ENCODE assay signal across 19 mouse cellular contexts in genomic region chr15:101165658-101166437, GRCm38 (mm10). TPM values are rescaled to one million over a fixed set of nuclear protein-coding genes. Genes with fewer than 3 reads are reported as not detected.
DNase-seq lines count a peak whose midpoint lies in the region; ATAC-seq and TF ChIP-seq lines count a peak whose summit lies in the region.
"Had no signal": no experiment of that assay in that cellular context is flagged by ENCODE, and none has a peak within 500 bp of the region (broad histone marks: within the 10 kb centered on the region; RNA-seq: fewer than 3 reads in every experiment).

No protein-coding gene starts in this region.

- H3K4me3 ChIP-seq in heart, embryonic 12.5 days: no peak overlapping the region
- H3K4me3 ChIP-seq in MEL (ENCODE audit: control insufficient read depth in 1 of 2, insufficient read depth in 1 of 2, low read depth in 2 of 2, low read length in 2 of 2): peak overlapping the region; percentile 33 to 36
- H3K4me3 ChIP-seq in intestine, embryonic 16.5 days (ENCODE audit: low read length): no peak overlapping the region
- H3K4me3 ChIP-seq: erythroblast, embryonic 14.5 days; heart, embryonic 15.5 days; limb, embryonic 13.5 days had no signal

- WGBS in heart, embryonic 12.5 days: 55% methylated on average over 16 of the region's 16 CpGs
- WGBS in intestine, embryonic 16.5 days: 54% methylated on average over 16 of the region's 16 CpGs

- DNase-seq in heart, postnatal 25 days (ENCODE audit: low spot score): no peak
- DNase-seq in MEL (ENCODE audit: low read depth, low spot score): peak; percentile 70
- peak; percentile 80 to 89 for DNase-seq in kidney, postnatal 36 days
- no peak for DNase-seq in frontal cortex, postnatal 36 days (ENCODE audit: low spot score in 2 of 2)
- DNase-seq in left cerebral cortex, adult 9 months (ENCODE audit: low spot score in 2 of 2): no peak
- DNase-seq in spleen, adult 12 weeks (ENCODE audit: low spot score): no peak
- DNase-seq: adrenal gland, postnatal 25 days; lung, embryonic 14.5 days; right cerebral cortex, postnatal 25 days had no signal

- no peaks in the 10 kb centered on the region for H3K36me3 ChIP-seq in heart, embryonic 12.5 days
- H3K36me3 ChIP-seq in MEL (ENCODE audit: control insufficient read depth in 1 of 2, insufficient read depth in 2 of 2, low read length in 2 of 2): peaks cover 0 to 46% of the 10 kb centered on the region in 2 experiments; a peak in 2 of 4 replicates
- no peaks in the 10 kb centered on the region for H3K36me3 ChIP-seq in intestine, embryonic 16.5 days (ENCODE audit: control insufficient read depth, insufficient read depth, low read length)
- H3K36me3 ChIP-seq: heart, embryonic 15.5 days; limb, embryonic 13.5 days had no signal

- intact Hi-C loops in heart, postnatal 25 days (cut with DNase I): no loop called here

- H3K4me1 ChIP-seq in heart, embryonic 12.5 days (replicated peaks): peaks cover 32% of the 10 kb centered on the region
- H3K4me1 ChIP-seq in MEL (ENCODE audit: control insufficient read depth in 1 of 2, insufficient read depth in 2 of 2, low read length in 2 of 2): peaks cover 43% of the 10 kb centered on the region in 2 experiments
- peaks cover 55% of the 10 kb centered on the region for H3K4me1 ChIP-seq in intestine, embryonic 16.5 days (ENCODE audit: control insufficient read depth, insufficient read depth, low read length)

- ATAC-seq in heart, embryonic 12.5 days (ENCODE audit: insufficient number of reproducible peaks, low FRiP score): no peak
- ATAC-seq in intestine, embryonic 16.5 days: no peak
- ATAC-seq: hindbrain, embryonic 16.5 days; midbrain, embryonic 16.5 days had no signal

- H3K9ac ChIP-seq in heart, embryonic 12.5 days: peak overlapping the region; percentile 22; the same call in 1 of the 2 replicates
- H3K9ac ChIP-seq in MEL (ENCODE audit: control insufficient read depth, low read depth, low read length, poor library complexity, severe bottlenecking): peak overlapping the region; percentile 54
- no peak overlapping the region for H3K9ac ChIP-seq in intestine, embryonic 16.5 days (ENCODE audit: low read depth, low read length)
- H3K9ac ChIP-seq: heart, embryonic 15.5 days; limb, embryonic 13.5 days; lung, embryonic 14.5 days had no signal

- H3K27me3 ChIP-seq in heart, embryonic 12.5 days (replicated peaks): 0 out of 2 replicates have a peak, but pooled peaks cover 5% of the 10 kb centered on the region
- H3K27me3 ChIP-seq in MEL (ENCODE audit: control insufficient read depth in 1 of 2, insufficient read depth in 2 of 2, low read length in 2 of 2): no peaks in the 10 kb centered on the region
- H3K27me3 ChIP-seq in intestine, embryonic 16.5 days (replicated peaks; ENCODE audit: control insufficient read depth, insufficient read depth, low read length): no peaks in the 10 kb centered on the region
- H3K27me3 ChIP-seq: heart, embryonic 15.5 days; limb, embryonic 13.5 days had no signal

- TF ChIP-seq RAD21 in MEL (IDR thresholded peaks at IDR 0.05; ENCODE audit: low read depth, low read length): no peak

- no peaks in the 10 kb centered on the region for H3K79me2 ChIP-seq in MEL (ENCODE audit: control insufficient read depth, insufficient read depth, low read length, poor library complexity)

- no peak overlapping the region for H3K4me2 ChIP-seq in heart, embryonic 12.5 days
- no peak overlapping the region for H3K4me2 ChIP-seq in intestine, embryonic 16.5 days (ENCODE audit: low read depth, low read length)
- H3K4me2 ChIP-seq: heart, embryonic 15.5 days; limb, embryonic 13.5 days; lung, embryonic 14.5 days had no signal

- H3K27ac ChIP-seq in heart, embryonic 12.5 days (ENCODE audit: poor library complexity, severe bottlenecking): no peak overlapping the region
- peak overlapping the region; percentile 58 for H3K27ac ChIP-seq in MEL (ENCODE audit: control insufficient read depth, low read depth, low read length)
- H3K27ac ChIP-seq in intestine, embryonic 16.5 days (ENCODE audit: low read length): peak overlapping the region; percentile 70
- H3K27ac ChIP-seq: heart, embryonic 15.5 days; limb, embryonic 13.5 days had no signal

- peak in 1 of 2 experiments; percentile 25; a peak in 1 of 4 replicates for TF ChIP-seq POLR2A in MEL (IDR thresholded peaks at IDR 0.05; ENCODE audit: control insufficient read depth in 1 of 2, insufficient read depth in 1 of 2, low read depth in 1 of 2, low read length in 2 of 2, poor library complexity in 1 of 2)

- no peak for TF ChIP-seq CTCF in MEL (IDR thresholded peaks at IDR 0.05 in 2 of 3, conservative IDR thresholded peaks at IDR 0.05 in 1 of 3; ENCODE audit: control insufficient read depth in 1 of 3, insufficient read depth in 1 of 3, low read depth in 2 of 3, low read length in 3 of 3, poor library complexity in 1 of 3, severe bottlenecking in 1 of 3)

- TF ChIP-seq EP300 in MEL (IDR thresholded peaks at IDR 0.05; ENCODE audit: low read depth in 1 of 2, low read length in 2 of 2): peak; percentile 6 to 66; a peak in 2 of 4 replicates

- H3K9me3 ChIP-seq in heart, embryonic 12.5 days (replicated peaks): no peaks in the 10 kb centered on the region
- H3K9me3 ChIP-seq in MEL (replicated peaks; ENCODE audit: insufficient read depth, low read length): no peaks in the 10 kb centered on the region
- H3K9me3 ChIP-seq in intestine, embryonic 16.5 days (ENCODE audit: control insufficient read depth, low read length): no peaks in the 10 kb centered on the region
- H3K9me3 ChIP-seq: heart, embryonic 15.5 days; limb, embryonic 13.5 days had no signal

TF ChIP-seq in MEL, 35 proteins besides CTCF, POLR2A, EP300 and RAD21 (continues in another document):
- TF ChIP-seq KAT2A (conservative IDR thresholded peaks at IDR 0.05; ENCODE audit: low read depth, low read length) (no peak), GATA1 (IDR thresholded peaks at IDR 0.05; ENCODE audit: low read depth, low read length) (peak; percentile 75), ZKSCAN1 (IDR thresholded peaks at IDR 0.05; ENCODE audit: low read depth, low read length) (no peak), MXI1 (IDR thresholded peaks at IDR 0.05; ENCODE audit: low read depth, low read length) (peak; percentile 14; the same call in 1 of the 2 replicates), ZC3H11A (IDR thresholded peaks at IDR 0.05; ENCODE audit: low read depth, low read length) (no peak), MAZ (IDR thresholded peaks at IDR 0.05; ENCODE audit: low read depth, low read length) (peak; percentile 83), ZMIZ1 (IDR thresholded peaks at IDR 0.05; ENCODE audit: low read depth, low read length) (peak; percentile 53; the same call in 1 of the 2 replicates), MYC (IDR thresholded peaks at IDR 0.05; ENCODE audit: low read depth, low read length) (peak; percentile 50; the same call in 1 of the 2 replicates), NRF1 (IDR thresholded peaks at IDR 0.05; ENCODE audit: insufficient read depth, low read depth, low read length, poor library complexity, severe bottlenecking) (no peak), CHD1 (IDR thresholded peaks at IDR 0.05; ENCODE audit: low read depth, low read length) (peak; percentile 74; the same call in 1 of the 2 replicates), ELF1 (IDR thresholded peaks at IDR 0.05; ENCODE audit: low read depth, low read length) (peak; percentile 73; the same call in 1 of the 2 replicates), NELFE (IDR thresholded peaks at IDR 0.05; ENCODE audit: low read depth, low read length) (peak; percentile 55), E2F4 (IDR thresholded peaks at IDR 0.05; ENCODE audit: borderline replicate concordance, low read depth, low read length) (0 out of 2 replicates have a peak, but pooled peaks have one; percentile 55), SIN3A (IDR thresholded peaks at IDR 0.05; ENCODE audit: low read length) (no peak; the same call in 1 of the 2 replicates), UBTF (IDR thresholded peaks at IDR 0.05; ENCODE audit: borderline replicate concordance, insufficient read depth, low read depth, low read length) (0 out of 2 replicates have a peak, but pooled peaks have one; percentile 23), MAX (IDR thresholded peaks at IDR 0.05; ENCODE audit: low read length) (peak; percentile 31; the same call in 1 of the 2 replicates), TCF12 (IDR thresholded peaks at IDR 0.05; ENCODE audit: low read depth, low read length) (peak; percentile 55)

RNA-seq across cellular contexts. Expression of gene Acvr1b, which starts 8.0 kb away (rescaled TPM):
- 6.8 TPM in 2 replicates for polyA plus RNA-seq in heart, embryonic 12.5 days (2016; fragmentation: Nextera tagmentation; extraction: Ambion mirVana)
- 10 to 100 TPM; 11.7 to 14.5 TPM for total RNA-seq in heart, postnatal 25 days (2021)
- total RNA-seq in MEL (2012; rRNA removed): 9.7 and 10.4 TPM in 2 replicates
- 10 to 100 TPM in 1 of 2 experiments, not detected in 1; 13.2 TPM for polyA plus RNA-seq in MEL (2012; ENCODE audit: insufficient read depth in 1 of 2, insufficient read length in 2 of 2, low read depth in 1 of 2, low replicate concordance in 2 of 2, missing spikeins in 1 of 2)
- polyA plus RNA-seq in intestine, embryonic 16.5 days (2015; fragmentation: Nextera tagmentation; extraction: Ambion mirVana): 10.4 and 11.0 TPM in 2 replicates

RNA-seq across cellular contexts. Expression of gene Acvrl1, which starts 37.5 kb away (rescaled TPM):
- polyA plus RNA-seq in heart, embryonic 12.5 days (2016; fragmentation: Nextera tagmentation; extraction: Ambion mirVana): 3.1 and 3.6 TPM in 2 replicates
- 10 to 100 TPM; 23.2 to 31.5 TPM for total RNA-seq in heart, postnatal 25 days (2021)
- 0.08 TPM in 1 of 2 replicates, not detected in the other for total RNA-seq in MEL (2012; rRNA removed)
- polyA plus RNA-seq in MEL (2012; ENCODE audit: insufficient read depth in 1 of 2, insufficient read length in 2 of 2, low read depth in 1 of 2, low replicate concordance in 2 of 2, missing spikeins in 1 of 2): under 1 TPM in 1 of 2 experiments, not detected in 1; 0.18 TPM
- polyA plus RNA-seq in intestine, embryonic 16.5 days (2015; fragmentation: Nextera tagmentation; extraction: Ambion mirVana): 31.2 and 31.9 TPM in 2 replicates
- polyA plus RNA-seq: erythroblast, embryonic 14.5 days had no signal

RNA-seq across cellular contexts. Expression of gene Ankrd33, which starts 50.3 kb away (rescaled TPM):
- polyA plus RNA-seq in heart, embryonic 12.5 days (2016; fragmentation: Nextera tagmentation; extraction: Ambion mirVana): not detected in 2 replicates
- not detected for total RNA-seq in heart, postnatal 25 days (2021)
- total RNA-seq in MEL (2012; rRNA removed): not detected in 2 replicates
- not detected for polyA plus RNA-seq in MEL (2012; ENCODE audit: insufficient read depth in 1 of 2, insufficient read length in 2 of 2, low read depth in 1 of 2, low replicate concordance in 2 of 2, missing spikeins in 1 of 2)
- not detected in 2 replicates for polyA plus RNA-seq in intestine, embryonic 16.5 days (2015; fragmentation: Nextera tagmentation; extraction: Ambion mirVana)
- total RNA-seq: layer of hippocampus, postnatal 10 days had no signal
- polyA plus RNA-seq: erythroblast, embryonic 14.5 days; heart, embryonic 15.5 days; hindbrain, embryonic 16.5 days; limb, embryonic 13.5 days; lung, embryonic 14.5 days; midbrain, embryonic 16.5 days; neural tube, embryonic 14.5 days; testis, adult 2 months had no signal

RNA-seq across cellular contexts. Expression of gene Grasp, which starts 58.1 kb away (rescaled TPM):
- 6.6 and 7.3 TPM in 2 replicates for polyA plus RNA-seq in heart, embryonic 12.5 days (2016; fragmentation: Nextera tagmentation; extraction: Ambion mirVana)
- total RNA-seq in heart, postnatal 25 days (2021): 10 to 100 TPM in 1 of 2 experiments, 1 to 10 TPM in 1; 9.4 to 12.3 TPM
- 3.7 and 4.1 TPM in 2 replicates for total RNA-seq in MEL (2012; rRNA removed)
- 1 to 10 TPM in 1 of 2 experiments, not detected in 1; 6.3 TPM for polyA plus RNA-seq in MEL (2012; ENCODE audit: insufficient read depth in 1 of 2, insufficient read length in 2 of 2, low read depth in 1 of 2, low replicate concordance in 2 of 2, missing spikeins in 1 of 2)
- polyA plus RNA-seq in intestine, embryonic 16.5 days (2015; fragmentation: Nextera tagmentation; extraction: Ambion mirVana): 2.3 and 2.8 TPM in 2 replicates

Comparison
In these comparisons a context has a peak if more than half of its experiments do, and no peak if none do; other contexts are left out.
1. H3K4me3 ChIP-seq: peak in MEL (2 of 2); none in heart, embryonic 12.5 days (single experiment) and intestine, embryonic 16.5 days (single experiment).
2. DNase-seq: peak in MEL (single experiment) and kidney, postnatal 36 days (2 of 2); none in heart, postnatal 25 days (single experiment), frontal cortex, postnatal 36 days (0 of 2), left cerebral cortex, adult 9 months (0 of 2) and spleen, adult 12 weeks (single experiment).